Mouse (Mus musculus) right cerebral cortex, postnatal 4 days (tissue): ENCODE data around the gene Fuca1.

ENCODE experiments used
- DNase-seq: peaks from one replicate; pipeline ENCODE4 v3.0.0-alpha.2; 2022

Gene Fuca1

GRCm38 (mm10) chr4:135889884-135890283, 30.7 kb upstream of the Fuca1 start:
- DNase-seq, result peak; percentile 66

DNA sequence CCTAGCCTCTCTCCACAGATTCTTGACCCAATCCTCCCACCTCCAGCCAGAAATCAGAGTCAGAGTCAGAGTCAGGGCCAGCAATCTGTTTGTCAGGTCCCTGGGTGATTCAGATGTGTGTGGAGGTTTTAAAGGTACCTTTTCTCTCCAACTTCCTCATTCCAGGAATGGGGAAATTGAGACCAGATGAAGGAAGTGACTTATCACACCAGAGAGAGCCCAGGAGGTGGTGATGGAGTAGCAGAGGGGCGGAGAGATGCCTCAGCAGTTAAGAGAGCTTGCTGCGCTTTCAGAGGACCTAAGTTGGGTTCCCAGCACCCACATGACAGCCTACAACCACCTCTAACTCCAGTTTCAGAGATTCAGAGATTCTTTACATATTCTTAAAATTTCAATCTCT, 29.0 kb upstream of the Fuca1 start:
- no peak for DNase-seq

DNA sequence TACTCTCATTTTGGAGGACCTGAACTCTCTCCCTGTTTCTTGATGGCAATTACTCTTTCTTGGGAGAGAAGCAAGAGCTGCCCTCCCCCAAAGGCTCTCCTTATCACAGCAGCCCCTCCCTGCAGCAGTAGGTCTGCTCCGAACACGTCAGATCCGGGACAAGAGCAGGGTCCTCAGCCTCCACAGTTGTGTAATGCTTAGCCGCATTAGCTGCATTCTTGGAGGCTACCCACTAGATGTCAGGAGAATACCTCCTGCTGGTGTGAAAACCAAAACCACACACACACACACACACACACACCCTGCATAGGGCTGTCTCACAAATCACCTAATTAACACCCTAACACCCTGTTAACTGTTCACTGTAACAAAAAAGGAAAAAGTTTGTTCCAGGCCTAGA, 27.7 kb upstream of the Fuca1 start:
- no peak for DNase-seq

GRCm38 (mm10) chr4:135895071-135895571, 25.4 kb upstream of the Fuca1 start, which contains the start of gene Cnr2:
Gene Cnr2 (plus strand): TSS chr4:135895394.
- DNase-seq, result no peak

DNA sequence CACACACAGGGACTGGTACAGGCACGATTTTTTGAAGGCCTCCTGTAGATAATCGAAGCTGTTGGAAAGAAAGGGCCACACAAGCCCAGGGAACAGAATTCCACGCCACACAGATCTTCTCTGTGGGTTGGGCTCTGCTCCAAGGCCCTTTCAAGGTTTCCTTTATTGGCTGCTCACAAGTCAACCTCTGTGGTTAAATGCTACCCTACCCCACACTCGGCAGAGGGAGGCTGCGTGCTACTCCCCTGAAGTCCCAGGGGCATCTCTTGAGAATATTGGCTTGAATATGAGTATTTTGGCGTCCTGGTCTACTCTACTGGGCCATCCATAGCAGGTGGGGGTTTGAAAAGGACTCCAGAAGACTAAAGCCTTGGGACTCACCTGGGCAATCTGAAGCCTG, 24.4 kb upstream of the Fuca1 start:
- no peak for DNase-seq

- DNase-seq, result no peak
Measured at GRCm38 (mm10) chr4:135898380-135899049, 22.0 kb upstream of the Fuca1 start.

GRCm38 (mm10) chr4:135899050-135899448, 21.5 kb upstream of the Fuca1 start:
- DNase-seq, result no peak

GRCm38 (mm10) chr4:135900008-135900407, 20.5 kb upstream of the Fuca1 start:
- no peak for DNase-seq

- no peak for DNase-seq
Measured at GRCm38 (mm10) chr4:135902606-135903242, 17.8 kb upstream of the Fuca1 start.

DNA sequence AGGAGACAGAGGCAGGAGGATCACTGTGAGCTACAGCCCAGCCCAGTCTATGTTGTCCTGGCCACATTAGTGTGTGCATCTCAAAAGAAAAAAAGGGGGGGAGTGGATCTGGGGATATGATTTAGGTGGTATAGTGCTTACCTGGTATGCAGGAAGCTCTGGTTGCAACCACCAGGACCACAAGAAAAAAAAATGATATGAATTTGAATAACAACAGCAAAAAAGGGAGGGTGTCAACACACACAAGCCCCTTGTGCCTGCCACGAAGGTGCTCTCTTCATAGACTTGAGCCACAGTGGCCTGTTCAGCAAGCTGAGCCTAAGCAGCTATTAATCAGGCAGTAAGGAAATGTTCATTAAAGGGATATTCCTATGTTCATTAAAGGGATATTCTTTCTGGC, 15.7 kb upstream of the Fuca1 start:
- no peak for DNase-seq

DNA sequence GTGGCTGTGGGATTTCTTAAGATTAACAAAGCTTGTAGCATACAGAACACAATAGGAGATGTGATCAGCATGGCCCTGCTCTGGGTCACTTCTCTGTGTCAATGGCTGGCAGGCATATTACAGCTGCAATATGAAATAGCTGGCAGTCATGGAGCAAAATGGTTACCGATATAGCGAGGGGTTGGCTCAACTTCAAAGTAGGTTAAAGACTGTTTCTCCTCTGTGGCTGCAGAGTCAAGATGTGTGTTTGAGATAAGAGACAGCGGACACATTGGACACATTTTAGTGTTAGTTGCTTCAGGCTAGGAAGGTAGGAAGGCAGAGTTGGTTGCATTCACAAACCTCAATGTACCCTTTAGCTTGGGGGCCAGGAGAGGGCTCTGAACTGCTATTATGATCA, 13.9 kb upstream of the Fuca1 start:
- no peak for DNase-seq

DNA sequence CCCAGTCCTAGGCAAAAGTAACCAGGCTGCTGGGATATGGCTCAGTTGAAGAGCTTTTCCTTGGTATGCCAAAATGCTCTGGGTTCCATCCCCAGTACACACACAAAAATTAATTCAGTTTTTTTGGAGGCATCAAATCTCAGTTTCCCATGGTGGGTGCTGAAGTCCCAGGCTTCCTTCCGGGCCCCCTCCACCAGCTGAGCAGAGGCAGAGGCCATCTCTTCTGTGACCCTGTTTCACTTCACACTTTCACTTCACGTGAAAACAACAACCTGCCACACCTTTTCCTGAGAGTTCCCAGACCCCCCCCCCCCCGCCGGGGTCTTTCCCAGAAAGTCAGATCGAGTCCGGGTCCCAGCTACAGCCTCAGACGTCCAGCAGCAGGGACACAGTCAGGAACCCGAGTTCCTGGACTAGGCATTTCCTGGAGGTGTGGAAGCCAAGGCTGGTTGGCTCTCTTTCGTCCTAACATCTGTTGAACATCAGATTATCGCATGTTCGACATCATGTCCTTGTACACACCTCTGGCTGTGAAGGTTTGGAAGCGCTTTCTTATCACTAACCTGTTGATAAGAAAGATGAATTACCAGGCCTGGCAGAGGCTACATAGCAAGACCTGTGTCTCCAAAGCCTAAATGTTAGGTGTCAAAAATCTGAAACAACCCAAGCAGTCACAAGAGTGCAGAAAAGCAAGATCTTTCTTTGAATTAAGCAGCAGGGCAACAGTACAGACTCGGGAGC, 11.0 kb upstream of the Fuca1 start:
- no peak for DNase-seq

DNA sequence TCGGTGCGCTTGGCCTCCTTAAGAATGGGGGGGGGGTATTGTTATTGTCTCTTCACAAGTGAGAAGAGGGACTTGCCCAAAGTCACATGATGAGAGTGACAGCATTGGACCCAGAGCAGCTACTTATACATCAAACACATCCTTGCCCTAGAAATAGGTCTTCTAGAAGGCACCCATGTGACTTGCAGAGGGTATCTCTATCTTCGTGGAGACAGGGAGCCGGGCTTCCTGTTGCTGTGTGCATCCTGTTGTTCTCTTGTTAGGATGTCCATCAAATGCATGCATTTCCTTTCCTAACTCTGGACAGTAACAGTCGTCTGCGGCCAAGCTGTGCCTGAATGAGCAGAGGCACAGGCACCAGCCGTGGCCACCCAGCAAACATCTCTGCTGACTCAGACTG, 9.0 kb upstream of the Fuca1 start:
- DNase-seq, result no peak

- DNase-seq, result no peak
Measured at GRCm38 (mm10) chr4:135912164-135912563, 8.4 kb upstream of the Fuca1 start.

- DNase-seq, result no peak
Measured at GRCm38 (mm10) chr4:135912835-135913234, 7.7 kb upstream of the Fuca1 start.

DNA sequence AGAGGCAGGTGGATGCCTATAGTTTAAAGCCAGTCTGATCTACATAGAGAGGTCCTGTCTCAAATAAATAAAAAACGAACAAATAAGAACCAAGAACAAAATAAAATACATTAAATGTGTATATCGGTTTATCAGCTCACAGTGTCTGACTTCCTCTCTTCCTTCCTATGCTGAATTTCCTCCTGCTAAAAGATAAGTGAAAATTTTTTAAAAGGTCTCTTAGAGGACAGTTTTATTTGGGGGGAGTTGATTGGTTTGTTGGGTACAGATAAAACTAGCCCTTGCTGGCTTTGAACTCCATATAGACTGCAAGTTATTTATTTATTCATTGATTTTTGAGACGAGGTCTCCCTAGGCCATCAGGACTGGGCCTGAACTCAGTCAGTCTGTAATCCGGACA, 7.1 kb upstream of the Fuca1 start:
- DNase-seq, result no peak

- DNase-seq, result no peak
Measured at GRCm38 (mm10) chr4:135918635-135919279, 1.8 kb upstream of the Fuca1 start.

DNA sequence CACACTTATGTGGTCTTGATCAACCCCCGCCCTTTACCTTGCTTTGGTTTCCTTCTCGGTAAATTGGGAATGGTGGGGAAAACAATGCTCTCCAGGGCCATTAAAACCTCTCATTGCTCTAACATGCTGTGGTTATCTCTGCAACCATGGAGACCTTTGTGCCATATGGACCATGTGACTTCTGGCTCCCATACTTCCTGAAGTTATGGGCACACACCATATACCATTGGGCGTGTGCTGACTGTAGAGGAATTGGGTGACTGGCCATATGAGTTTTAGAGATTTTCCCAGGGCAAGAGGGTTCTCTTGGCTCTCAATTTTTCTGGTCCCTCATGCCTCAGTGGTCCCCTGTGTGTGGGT, 1.3 kb upstream of the Fuca1 start:
- no peak for DNase-seq

DNA sequence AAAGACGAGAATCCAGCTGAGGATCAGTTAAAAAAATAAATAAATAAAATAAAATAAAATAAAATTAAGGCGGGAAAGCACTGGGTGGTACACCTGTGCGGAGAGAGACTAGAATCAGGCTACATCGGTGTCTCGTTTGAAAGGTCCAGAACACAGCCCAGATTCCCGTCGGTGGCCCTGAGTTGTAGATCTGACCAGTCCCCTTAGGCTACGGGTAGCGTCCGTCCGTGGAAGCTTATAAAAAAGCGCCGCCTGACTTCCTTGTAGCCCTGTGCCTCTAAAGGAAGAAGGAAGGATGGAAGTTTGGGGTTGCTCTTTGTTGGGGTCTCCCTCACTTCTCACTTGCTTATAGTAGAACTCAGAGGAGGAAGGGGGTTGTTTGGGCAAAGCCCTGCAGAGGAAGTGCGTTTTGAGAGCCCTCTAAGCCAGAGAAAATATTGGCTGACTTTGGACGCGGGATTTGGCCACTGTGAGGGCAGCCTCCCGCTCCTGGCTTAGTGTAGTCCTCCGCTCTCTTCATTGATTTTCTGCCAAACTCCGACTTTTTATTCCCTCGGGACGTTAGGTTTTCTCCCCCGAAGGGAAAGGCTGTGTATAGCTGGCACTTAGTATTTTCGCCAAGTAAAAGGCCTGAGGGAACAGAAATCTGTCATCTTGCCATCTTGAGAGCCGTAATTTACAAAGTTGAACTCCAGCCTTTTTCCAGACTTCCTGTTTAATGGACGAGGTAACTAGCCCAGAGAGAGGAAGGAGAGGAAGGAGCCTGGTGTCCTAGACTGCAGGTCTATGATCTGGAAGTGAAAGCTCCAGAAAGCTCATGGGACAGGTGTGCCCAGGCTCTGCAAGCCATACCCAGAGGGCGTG, 954 bp downstream of the Fuca1 start:
- DNase-seq, result no peak

DNA sequence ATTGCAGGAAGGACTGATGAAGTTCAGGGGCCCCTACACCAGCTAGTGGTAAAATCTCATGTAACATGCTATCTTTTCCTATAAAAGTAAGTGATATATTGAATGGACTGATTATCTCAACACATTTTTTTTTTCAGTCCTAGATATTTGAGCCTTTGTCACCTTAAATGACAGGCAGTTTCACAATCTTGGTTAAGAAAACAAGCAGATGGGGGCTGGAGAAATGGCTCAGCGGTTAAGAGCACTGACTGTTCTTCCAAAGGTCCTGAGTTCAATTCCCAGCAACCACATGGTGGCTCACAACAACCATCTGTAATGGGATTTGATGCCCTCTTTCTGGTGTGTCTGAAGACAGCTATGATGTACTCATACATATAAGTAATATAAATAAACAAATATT, 1.7 kb downstream of the Fuca1 start:
- DNase-seq, result no peak

DNA sequence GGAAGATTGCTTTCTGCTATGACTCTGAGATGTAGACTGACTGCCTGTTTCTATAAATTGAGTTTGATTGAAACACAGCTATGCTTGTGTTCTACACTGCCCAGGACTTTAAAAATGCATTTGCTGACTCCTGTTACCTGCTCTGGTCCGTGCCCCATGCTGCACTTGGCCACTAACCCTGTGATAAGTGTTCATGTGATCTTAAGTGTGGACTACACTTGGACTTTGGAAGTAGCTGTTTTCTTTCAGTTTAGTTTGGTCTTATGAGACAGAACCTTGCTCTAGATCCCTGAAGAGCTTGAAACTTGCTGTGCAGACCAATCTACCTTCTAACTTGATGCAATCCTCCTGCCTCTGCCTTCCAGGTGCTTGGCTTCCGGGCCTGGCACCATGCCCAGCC, 3.9 kb downstream of the Fuca1 start:
- no peak for DNase-seq

- no peak for DNase-seq
Measured at GRCm38 (mm10) chr4:135925341-135925740, 4.8 kb downstream of the Fuca1 start.
